ENCODE assay signal across 24 mouse cellular contexts in genomic region chr11:120937976-120938375, GRCm38 (mm10). TPM values are rescaled to one million over a fixed set of nuclear protein-coding genes. Genes with fewer than 3 reads are reported as not detected.
DNase-seq lines count a peak whose midpoint lies in the region; ATAC-seq and TF ChIP-seq lines count a peak whose summit lies in the region.
"Had no signal": no experiment of that assay in that cellular context is flagged by ENCODE, and none has a peak within 500 bp of the region (broad histone marks: within the 10 kb centered on the region; RNA-seq: fewer than 3 reads in every experiment).

No protein-coding gene starts in this region.

- TF ChIP-seq POLR2A in MEL (IDR thresholded peaks at IDR 0.05; ENCODE audit: control insufficient read depth in 1 of 2, insufficient read depth in 1 of 2, low read depth in 1 of 2, low read length in 2 of 2, poor library complexity in 1 of 2) = no peak

- peaks cover 0 to 3% of the 10 kb centered on the region in 2 experiments; a peak in 2 of 4 replicates for H3K36me3 ChIP-seq in MEL (ENCODE audit: control insufficient read depth in 1 of 2, insufficient read depth in 2 of 2, low read length in 2 of 2)
- H3K36me3 ChIP-seq in liver, postnatal 0 days (replicated peaks; ENCODE audit: insufficient read depth, low read length) = no peaks in the 10 kb centered on the region
- H3K36me3 ChIP-seq: embryonic facial prominence, embryonic 13.5 days; hindbrain, embryonic 12.5 days; midbrain, embryonic 12.5 days; neural tube, embryonic 12.5 days had no signal

- H3K4me3 ChIP-seq in MEL (ENCODE audit: control insufficient read depth in 1 of 2, insufficient read depth in 1 of 2, low read depth in 2 of 2, low read length in 2 of 2) = no peak overlapping the region
- H3K4me3 ChIP-seq in liver, postnatal 0 days (ENCODE audit: low read depth, low read length) = no peak overlapping the region
- H3K4me3 ChIP-seq: embryonic facial prominence, embryonic 13.5 days; gastrocnemius, adult 2 months; hindbrain, embryonic 12.5 days; midbrain, embryonic 12.5 days; neural tube, embryonic 12.5 days had no signal

- H3K27ac ChIP-seq in MEL (ENCODE audit: control insufficient read depth, low read depth, low read length) = no peak overlapping the region
- H3K27ac ChIP-seq in liver, postnatal 0 days (ENCODE audit: low read depth) = peak overlapping the region; percentile 37
- H3K27ac ChIP-seq: embryonic facial prominence, embryonic 13.5 days; gastrocnemius, adult 2 months; hindbrain, embryonic 12.5 days; kidney, postnatal 0 days; midbrain, embryonic 12.5 days; neural tube, embryonic 12.5 days had no signal

- no peaks in the 10 kb centered on the region for H3K9me3 ChIP-seq in MEL (replicated peaks; ENCODE audit: insufficient read depth, low read length)
- no peaks in the 10 kb centered on the region for H3K9me3 ChIP-seq in liver, postnatal 0 days (ENCODE audit: low read length)
- H3K9me3 ChIP-seq: embryonic facial prominence, embryonic 13.5 days; hindbrain, embryonic 12.5 days; neural tube, embryonic 12.5 days had no signal

- peak; percentile 53 for ATAC-seq in granulocyte monocyte progenitor cell, adult 5-6 weeks (replicated peaks; ENCODE audit: poor library complexity, severe bottlenecking)
- peak; percentile 70 for ATAC-seq in liver, postnatal 0 days
- ATAC-seq: forebrain, postnatal 0 days; Patski had no signal

- no peaks in the 10 kb centered on the region for H3K27me3 ChIP-seq in MEL (ENCODE audit: control insufficient read depth in 1 of 2, insufficient read depth in 2 of 2, low read length in 2 of 2)
- no peaks in the 10 kb centered on the region for H3K27me3 ChIP-seq in liver, postnatal 0 days (ENCODE audit: insufficient read depth, low read length)
- H3K27me3 ChIP-seq: embryonic facial prominence, embryonic 13.5 days; hindbrain, embryonic 12.5 days; midbrain, embryonic 12.5 days; neural tube, embryonic 12.5 days; Patski had no signal

- TF ChIP-seq CTCF in MEL (IDR thresholded peaks at IDR 0.05 in 2 of 3, conservative IDR thresholded peaks at IDR 0.05 in 1 of 3; ENCODE audit: control insufficient read depth in 1 of 3, insufficient read depth in 1 of 3, low read depth in 2 of 3, low read length in 3 of 3, poor library complexity in 1 of 3, severe bottlenecking in 1 of 3) = no peak
- TF ChIP-seq CTCF in liver, postnatal 0 days (IDR thresholded peaks at IDR 0.05; ENCODE audit: low read depth) = no peak

- TF ChIP-seq RAD21 in MEL (IDR thresholded peaks at IDR 0.05; ENCODE audit: low read depth, low read length) = no peak

- no peak overlapping the region for H3K9ac ChIP-seq in MEL (ENCODE audit: control insufficient read depth, low read depth, low read length, poor library complexity, severe bottlenecking)
- no peak overlapping the region for H3K9ac ChIP-seq in liver, postnatal 0 days (replicated peaks)
- H3K9ac ChIP-seq: embryonic facial prominence, embryonic 13.5 days; forebrain, postnatal 0 days; hindbrain, embryonic 12.5 days; midbrain, embryonic 12.5 days; neural tube, embryonic 12.5 days had no signal

- peaks cover 9 to 23% of the 10 kb centered on the region in 2 experiments for H3K4me1 ChIP-seq in MEL (ENCODE audit: control insufficient read depth in 1 of 2, insufficient read depth in 2 of 2, low read length in 2 of 2)
- peaks cover 15% of the 10 kb centered on the region for H3K4me1 ChIP-seq in liver, postnatal 0 days (ENCODE audit: insufficient read depth)
- H3K4me1 ChIP-seq: neural tube, embryonic 12.5 days had no signal

- WGBS in liver, postnatal 0 days (ENCODE audit: insufficient replicate concordance) = 83% methylated on average over 1 of the region's 1 CpGs

- no peak for TF ChIP-seq EP300 in MEL (IDR thresholded peaks at IDR 0.05; ENCODE audit: low read depth in 1 of 2, low read length in 2 of 2)
- no peak for TF ChIP-seq EP300 in liver, postnatal 0 days (IDR thresholded peaks at IDR 0.05; ENCODE audit: low read depth)

- no peak overlapping the region for H3K4me2 ChIP-seq in liver, postnatal 0 days (ENCODE audit: low read depth, low read length)
- H3K4me2 ChIP-seq: embryonic facial prominence, embryonic 13.5 days; hindbrain, embryonic 12.5 days; midbrain, embryonic 12.5 days; neural tube, embryonic 12.5 days had no signal

- peak; percentile 57 for DNase-seq in 416B (ENCODE audit: low read depth)
- peak; percentile 38 for DNase-seq in MEL (ENCODE audit: low read depth, low spot score)
- DNase-seq in liver, postnatal 0 days = no peak
- DNase-seq in adrenal gland, adult 2 months = no peak
- DNase-seq in urinary bladder, adult 2 months (ENCODE audit: low spot score) = no peak
- no peak for DNase-seq in layer of hippocampus, postnatal 14 days (ENCODE audit: low spot score in 2 of 2)
- no peak for DNase-seq in layer of hippocampus, postnatal 25 days (ENCODE audit: extremely low spot score in 1 of 2, low spot score in 1 of 2)
- DNase-seq: adrenal gland, postnatal 14 days; cerebellum, adult 2 months; cerebellum, postnatal 36 days; forebrain, postnatal 0 days; gastrocnemius, adult 2 months; kidney, adult 18-20 months; lung, adult 18-20 months; lung, postnatal 14 days; right cerebral cortex, adult 18-20 months; thymus, adult 18-20 months had no signal

- H3K79me2 ChIP-seq in MEL (ENCODE audit: control insufficient read depth, insufficient read depth, low read length, poor library complexity) = no peaks in the 10 kb centered on the region

TF ChIP-seq in MEL, 35 proteins besides CTCF, POLR2A, EP300 and RAD21:
- TF ChIP-seq E2F4 (IDR thresholded peaks at IDR 0.05; ENCODE audit: borderline replicate concordance, low read depth, low read length) (no peak), POLR2AphosphoS5 (IDR thresholded peaks at IDR 0.05; ENCODE audit: borderline replicate concordance, low read depth, low read length) (no peak), USF1 (IDR thresholded peaks at IDR 0.05; ENCODE audit: low read depth, low read length) (no peak), ZNF384 (IDR thresholded peaks at IDR 0.05; ENCODE audit: low read depth, low read length) (no peak), SMC3 (IDR thresholded peaks at IDR 0.05; ENCODE audit: low read depth, low read length) (no peak)

RNA-seq across cellular contexts. Expression of gene Ccdc57, which starts 5.3 kb away (rescaled TPM):
- total RNA-seq in MEL (2012; rRNA removed) = 4.4 and 5.3 TPM in 2 replicates
- polyA plus RNA-seq in MEL (2012; ENCODE audit: insufficient read depth in 1 of 2, insufficient read length in 2 of 2, low read depth in 1 of 2, low replicate concordance in 2 of 2, missing spikeins in 1 of 2) = 1 to 10 TPM in 1 of 2 experiments, not detected in 1; 7.4 TPM
- 4.6 and 5.2 TPM in 2 replicates for total RNA-seq in granulocyte monocyte progenitor cell, adult 5-6 weeks (2014; fragmentation: Nextera tagmentation)
- total RNA-seq in granulocyte monocyte progenitor cell, adult 5-6 weeks (2017) = 5.6 and 6.9 TPM in 2 replicates
- polyA plus RNA-seq in liver, postnatal 0 days (2015; fragmentation: Nextera tagmentation; extraction: Ambion mirVana) = 1.2 and 1.4 TPM in 2 replicates
- 10 to 100 TPM in 1 of 2 experiments, 1 to 10 TPM in 1; 8.4 to 20.4 TPM for total RNA-seq in adrenal gland, adult 2 months (2021)
- polyA plus RNA-seq in adrenal gland, adult 2 months (2012; rRNA removed) = 2.7 and 3.5 TPM in 2 replicates
- 3.8 and 4.1 TPM in 2 replicates for polyA plus RNA-seq in urinary bladder, adult 2 months (2012; rRNA removed)
- 1 to 10 TPM; 5.7 to 7.8 TPM for total RNA-seq in layer of hippocampus, postnatal 14 days (2021)
- total RNA-seq in layer of hippocampus, postnatal 25 days (2021) = 1 to 10 TPM; 4.8 to 8.0 TPM

RNA-seq across cellular contexts. Expression of gene Slc16a3, which starts 10.3 kb away (rescaled TPM):
- total RNA-seq in MEL (2012; rRNA removed) = 570 and 748 TPM in 2 replicates
- polyA plus RNA-seq in MEL (2012; ENCODE audit: insufficient read depth in 1 of 2, insufficient read length in 2 of 2, low read depth in 1 of 2, low replicate concordance in 2 of 2, missing spikeins in 1 of 2) = 100 to 1,000 TPM in 1 of 2 experiments, 10 to 100 TPM in 1; 85.7 to 610 TPM
- total RNA-seq in granulocyte monocyte progenitor cell, adult 5-6 weeks (2014; fragmentation: Nextera tagmentation) = 5.0 and 11.3 TPM in 2 replicates
- 4.1 and 4.7 TPM in 2 replicates for total RNA-seq in granulocyte monocyte progenitor cell, adult 5-6 weeks (2017)
- 9.9 and 13.9 TPM in 2 replicates for polyA plus RNA-seq in liver, postnatal 0 days (2015; fragmentation: Nextera tagmentation; extraction: Ambion mirVana)
- 1 to 10 TPM; 1.2 to 1.3 TPM for total RNA-seq in adrenal gland, adult 2 months (2021)
- 1.4 and 2.5 TPM in 2 replicates for polyA plus RNA-seq in adrenal gland, adult 2 months (2012; rRNA removed)
- 16.5 and 17.3 TPM in 2 replicates for polyA plus RNA-seq in urinary bladder, adult 2 months (2012; rRNA removed)
- total RNA-seq in layer of hippocampus, postnatal 14 days (2021) = 1 to 10 TPM; 2.1 to 3.3 TPM
- 1 to 10 TPM; 2.0 to 2.2 TPM for total RNA-seq in layer of hippocampus, postnatal 25 days (2021)

RNA-seq across cellular contexts. Expression of gene Csnk1d, which starts 53.2 kb away (rescaled TPM):
- total RNA-seq in MEL (2012; rRNA removed) = 81.3 and 83.2 TPM in 2 replicates
- polyA plus RNA-seq in MEL (2012; ENCODE audit: insufficient read depth in 1 of 2, insufficient read length in 2 of 2, low read depth in 1 of 2, low replicate concordance in 2 of 2, missing spikeins in 1 of 2) = 100 to 1,000 TPM; 121 to 329 TPM
- 53.7 and 63.6 TPM in 2 replicates for total RNA-seq in granulocyte monocyte progenitor cell, adult 5-6 weeks (2014; fragmentation: Nextera tagmentation)
- 68.2 and 70.6 TPM in 2 replicates for total RNA-seq in granulocyte monocyte progenitor cell, adult 5-6 weeks (2017)
- 29.9 and 30.0 TPM in 2 replicates for polyA plus RNA-seq in liver, postnatal 0 days (2015; fragmentation: Nextera tagmentation; extraction: Ambion mirVana)
- total RNA-seq in adrenal gland, adult 2 months (2021) = 100 to 1,000 TPM; 114 to 126 TPM
- polyA plus RNA-seq in adrenal gland, adult 2 months (2012; rRNA removed) = 39.8 and 48.7 TPM in 2 replicates
- polyA plus RNA-seq in urinary bladder, adult 2 months (2012; rRNA removed) = 106 and 110 TPM in 2 replicates
- 100 to 1,000 TPM; 123 to 126 TPM for total RNA-seq in layer of hippocampus, postnatal 14 days (2021)
- 100 to 1,000 TPM; 127 to 128 TPM for total RNA-seq in layer of hippocampus, postnatal 25 days (2021)

Comparison
In these comparisons a context has a peak if more than half of its experiments do, and no peak if none do; other contexts are left out.
1. DNase-seq: peak in 416B (single experiment) and MEL (single experiment); none in liver, postnatal 0 days (single experiment), adrenal gland, adult 2 months (single experiment), urinary bladder, adult 2 months (single experiment), layer of hippocampus, postnatal 14 days (0 of 2) and layer of hippocampus, postnatal 25 days (0 of 2).
2. RNA of gene Slc16a3, which starts 10.3 kb away (total RNA-seq): 570 to 748 TPM in MEL; 4.1 to 11.3 TPM in granulocyte monocyte progenitor cell, adult 5-6 weeks, 2.1 to 3.3 TPM in layer of hippocampus, postnatal 14 days, 2.0 to 2.2 TPM in layer of hippocampus, postnatal 25 days and 1.2 to 1.3 TPM in adrenal gland, adult 2 months; every median in the first group is over 10 times any median in the second.